Mouse (Mus musculus): ENCODE measurements around the gene Eps15.

- TF ChIP-seq CTCF (IDR thresholded peaks at IDR 0.05; ENCODE audit: borderline replicate concordance, insufficient read depth, low read depth, low read length) = no peak
- no peak for TF ChIP-seq POLR2A (IDR thresholded peaks at IDR 0.05; ENCODE audit: borderline replicate concordance, insufficient read depth, low read length)
These were observed 24.7 kb upstream of the Eps15 start for GRCm38 (mm10) chr4:109255321-109255720.

Data from cerebellum, adult 2 months (tissue).